Mouse (Mus musculus) lung, postnatal 0 days (tissue): ENCODE measurements at regions not wholly inside any gene's neighbourhood (a gene's known extent, or its start where the extent isn't known, plus 50 kb on each side); places are given as distances from the start of the nearest gene placed in this dataset.

ENCODE experiments used
- CTCF ChIP-seq: IDR thresholded peaks from 2 replicates; pipeline ENCODE4 v1.5.1; 2016; ENCODE audit warnings: antibody characterized with exemption, mild to moderate bottlenecking
- EP300 ChIP-seq: IDR thresholded peaks from 2 replicates; pipeline ENCODE4 v1.6.1; 2016; ENCODE audit warnings: antibody characterized with exemption, mild to moderate bottlenecking, control low read depth

- TF ChIP-seq CTCF (no peak), EP300 (peak; percentile 63)
These were observed 777.9 kb downstream of the Gsdmc2 start for GRCm38 (mm10) chr15:63067126-63067525.
